Mouse (Mus musculus) kidney, adult 2 months (tissue): ENCODE measurements around the gene Mettl26.

Experiments used
- CTCF ChIP-seq: fragments of 200-500 bp; conservative IDR thresholded peaks from 2 replicates; pipeline ENCODE4 v1.5.1; 2011; ENCODE audit warnings: low read depth, mild to moderate bottlenecking, control low read depth, low read length, moderate library complexity, mixed read lengths; ENCODE audit not compliant: insufficient read depth, insufficient read length
- POLR2A ChIP-seq: fragments of 200-500 bp; IDR thresholded peaks from one replicate; pipeline ENCODE4 v1.6.1; 2011; ENCODE audit warnings: low read depth, low read length, control low read depth

DNA sequence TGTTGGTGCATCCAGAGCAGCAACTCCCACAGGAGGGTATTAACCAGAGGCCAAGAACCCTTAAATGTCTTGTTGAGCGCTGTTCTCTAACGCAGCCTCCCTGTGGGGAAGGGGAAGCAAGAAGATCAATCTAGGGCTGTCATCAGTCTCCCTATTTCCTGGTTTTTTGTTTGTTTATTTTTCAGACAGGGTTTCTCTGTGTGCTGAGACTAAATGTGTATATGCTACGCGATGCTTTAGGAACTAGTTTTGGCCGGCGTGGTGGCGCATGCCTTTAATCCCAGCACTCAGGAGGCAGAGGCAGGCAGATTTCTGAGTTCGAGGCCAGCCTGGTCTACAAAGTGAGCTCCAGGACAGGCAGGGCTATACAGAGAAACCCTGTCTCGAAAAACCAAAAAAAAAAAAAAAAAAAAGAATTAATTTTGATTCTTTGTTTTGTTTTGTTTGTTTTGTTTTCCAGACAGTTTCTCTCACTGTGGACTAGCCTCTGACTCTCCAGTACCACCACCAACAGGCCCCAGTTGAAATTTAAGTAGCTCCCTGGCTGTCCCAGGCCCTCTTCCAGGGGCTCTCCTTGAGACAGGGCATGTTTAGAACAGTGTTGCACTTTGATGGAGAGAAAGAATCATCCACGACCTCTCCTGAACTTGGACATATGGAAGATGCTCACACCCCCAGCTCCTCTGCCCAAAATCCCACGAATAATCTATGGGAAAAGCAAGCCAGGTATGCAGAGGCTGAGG, 1.3 kb upstream of the Mettl26 start:
- TF ChIP-seq CTCF (no peak), POLR2A (no peak)
